Mouse (Mus musculus) lung, postnatal 0 days (tissue): ENCODE results near the gene Magel2. TPM values are rescaled to one million over a fixed set of nuclear protein-coding genes. Genes with fewer than 3 reads are reported as not detected.

ENCODE experiments used
- ATAC-seq: fragments of 200-750 bp; cut with Nextera tagmentation; 2 replicates; pipeline ENCODE4 v1.8.0; 2017; ENCODE audit warnings: moderate library complexity
- DNase-seq: peaks from one replicate; pipeline ENCODE4 v3.0.0-alpha.2; 2016; ENCODE audit warnings: low spot score
- H3K27ac ChIP-seq: fragments of 300-500 bp; sonication (generic); 2 replicates; pipeline ENCODE4 v1.5.1; 2014; ENCODE audit warnings: antibody characterized with exemption, mild to moderate bottlenecking, low read length, mixed read lengths
- H3K27me3 ChIP-seq: fragments of 300-500 bp; sonication (generic); replicated peaks from 2 replicates; pipeline ENCODE4 v1.6.1; 2014; ENCODE audit warnings: low read length, mixed read lengths; ENCODE audit not compliant: insufficient read depth
- H3K36me3 ChIP-seq: fragments of 300-500 bp; sonication (generic); 2 replicates; pipeline ENCODE4 v1.6.1; 2014; ENCODE audit warnings: low read length, mixed read lengths; ENCODE audit not compliant: insufficient read depth
- H3K4me1 ChIP-seq: fragments of 300-500 bp; sonication (generic); 2 replicates; pipeline ENCODE4 v1.6.1; 2014; ENCODE audit warnings: antibody characterized with exemption, low read depth, low read length, mixed read lengths; ENCODE audit not compliant: insufficient read depth
- H3K4me2 ChIP-seq: fragments of 300-500 bp; sonication (generic); replicated peaks from 2 replicates; pipeline ENCODE4 v1.6.1; 2014; ENCODE audit warnings: low read depth, mild to moderate bottlenecking, low read length, moderate library complexity, mixed read lengths
- H3K4me3 ChIP-seq: fragments of 300-500 bp; sonication (generic); 2 replicates; pipeline ENCODE4 v1.5.1; 2014; ENCODE audit warnings: low read depth, low read length
- H3K9ac ChIP-seq: fragments of 300-500 bp; sonication (generic); replicated peaks from 2 replicates; pipeline ENCODE4 v1.6.1; 2014; ENCODE audit warnings: low read depth, mild to moderate bottlenecking
- H3K9me3 ChIP-seq: fragments of 300-500 bp; sonication (generic); 2 replicates; pipeline ENCODE4 v1.6.1; 2016; ENCODE audit warnings: low read length, mixed read lengths
- CTCF ChIP-seq: IDR thresholded peaks from 2 replicates; pipeline ENCODE4 v1.5.1; 2016; ENCODE audit warnings: antibody characterized with exemption, mild to moderate bottlenecking
- EP300 ChIP-seq: IDR thresholded peaks from 2 replicates; pipeline ENCODE4 v1.6.1; 2016; ENCODE audit warnings: antibody characterized with exemption, mild to moderate bottlenecking, control low read depth
- WGBS: fragments of 180-500 bp; shearing (Covaris S2); extraction: QIAGEN DNeasy Blood & Tissue Kit; methylation state at CpG from one replicate; pipeline ENCODE4 v1.1.7; 2014; 5-methylcytosine and 5-hydroxymethylcytosine counted together
- polyA plus RNA-seq: library from polyadenylated mRNA; unstranded; fragments of >200 nt; fragmentation: Nextera tagmentation; extraction: Ambion mirVana; gene quantifications from 2 replicates; pipeline ENCODE4 v1.2.1, GENCODE M21; 2015

Magel2 gene
- 0.30 and 0.33 TPM in 2 replicates for polyA plus RNA-seq

DNA sequence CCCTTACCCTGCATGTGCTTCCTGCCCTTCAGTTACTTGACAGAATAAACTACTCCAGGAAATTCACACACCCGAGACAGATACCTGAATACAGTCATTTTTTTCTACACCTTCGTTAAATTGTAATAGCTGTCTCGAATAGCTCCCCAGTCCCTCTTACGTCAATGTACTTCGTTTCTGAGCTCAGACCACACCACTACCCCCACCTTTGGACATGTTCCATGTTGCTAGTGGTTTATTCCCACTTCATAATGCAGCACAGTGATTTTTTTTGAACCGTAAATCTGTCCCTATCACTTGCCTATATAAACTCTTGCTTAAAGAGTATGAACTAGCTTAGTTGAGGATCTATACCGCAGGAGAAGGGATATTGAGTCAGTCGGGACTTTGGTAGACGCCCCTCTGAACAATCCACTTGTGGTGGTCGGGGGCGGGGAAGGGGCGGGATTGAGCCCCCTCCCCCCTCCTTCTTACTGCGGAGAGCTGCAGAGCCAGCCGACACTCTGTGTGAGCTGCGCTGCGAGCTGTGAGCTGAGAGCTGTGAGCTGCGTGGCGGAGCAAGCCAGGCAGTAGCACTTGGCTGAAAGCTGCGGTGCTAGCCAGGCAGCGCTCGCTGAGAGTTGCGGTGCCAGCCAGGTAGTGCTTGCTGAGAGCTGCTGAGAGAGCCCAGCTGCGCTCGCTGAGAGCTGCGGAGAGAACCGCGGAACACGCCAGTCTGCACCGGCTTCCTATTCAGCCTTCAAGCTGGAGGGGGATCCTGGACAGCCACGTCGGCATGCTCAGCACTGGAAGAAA, at the start of gene Magel2:
Gene Magel2, plus strand, starts transcription at position 501 of the 795 bp plus-strand sequence.
- H3K9me3 ChIP-seq = no peaks in the 10 kb centered on the region
- H3K27ac ChIP-seq = no peak within 1 kb of the TSS
- DNase-seq (peak; percentile 7), ATAC-seq (peak; percentile 50)
- peak within 1 kb of the TSS; percentile 55 for H3K4me2 ChIP-seq
- H3K27me3 ChIP-seq = no peaks in the 10 kb centered on the region
- H3K4me1 ChIP-seq = no peaks in the 10 kb centered on the region
- TF ChIP-seq EP300 (no peak), CTCF (no peak)
- peak within 1 kb of the TSS; percentile 32 for H3K4me3 ChIP-seq
- H3K36me3 ChIP-seq = no peaks in the 10 kb centered on the region
- WGBS = 22% methylated on average over 30 of the region's 31 CpGs
- no peak within 1 kb of the TSS for H3K9ac ChIP-seq

DNA sequence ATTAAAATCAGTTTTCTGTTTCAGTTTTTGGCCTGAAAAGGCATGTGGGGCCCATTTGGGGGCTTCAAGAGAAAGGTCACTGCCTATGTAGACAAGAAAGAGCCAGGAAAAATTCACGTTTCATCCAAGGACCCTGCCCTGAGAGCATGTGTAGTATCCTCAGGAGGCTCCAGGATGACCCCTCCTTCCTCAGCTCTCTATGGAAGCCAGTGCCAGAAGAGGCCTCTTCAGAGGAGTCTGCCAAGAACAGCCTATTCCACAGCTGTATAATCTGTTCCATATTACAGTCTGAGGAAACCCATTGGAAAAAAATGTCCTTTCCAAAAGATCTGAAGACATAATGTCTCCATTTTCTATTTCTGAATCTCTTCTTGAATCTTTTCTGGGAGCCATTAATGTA, 31.4 kb upstream of the Magel2 start:
- no peak overlapping the region for H3K9ac ChIP-seq
- no peak for ATAC-seq
- 13% methylated on average over 1 of the region's 1 CpGs for WGBS

GRCm38 (mm10) chr7:62346269-62346668, 30.5 kb upstream of the Magel2 start, which contains the start of gene Ndn:
Gene Ndn, plus strand, starts transcription at chr7:62346569.
- WGBS = 61% methylated on average over 1 of the region's 1 CpGs
- no peaks in the 10 kb centered on the region for H3K36me3 ChIP-seq
- no peak for ATAC-seq
- H3K27ac ChIP-seq = no peak within 1 kb of the TSS
- DNase-seq = no peak
- no peaks in the 10 kb centered on the region for H3K4me1 ChIP-seq
- no peak within 1 kb of the TSS for H3K4me3 ChIP-seq
- no peak within 1 kb of the TSS for H3K9ac ChIP-seq
- no peak within 1 kb of the TSS for H3K4me2 ChIP-seq
- no peaks in the 10 kb centered on the region for H3K9me3 ChIP-seq
- TF ChIP-seq EP300 (no peak), CTCF (no peak)
- H3K27me3 ChIP-seq = no peaks in the 10 kb centered on the region

More for the DNA sequence above, 31.4 kb upstream of the Magel2 start:
- TF ChIP-seq CTCF (no peak), EP300 (no peak)
- Histone ChIP-seq H3K27me3 (no peaks in the 10 kb centered on the region), H3K4me2 (no peak overlapping the region), H3K4me3 (no peak overlapping the region), H3K36me3 (no peaks in the 10 kb centered on the region), H3K9me3 (no peaks in the 10 kb centered on the region), H3K4me1 (no peaks in the 10 kb centered on the region), H3K27ac (no peak overlapping the region)
- no peak for DNase-seq

DNA sequence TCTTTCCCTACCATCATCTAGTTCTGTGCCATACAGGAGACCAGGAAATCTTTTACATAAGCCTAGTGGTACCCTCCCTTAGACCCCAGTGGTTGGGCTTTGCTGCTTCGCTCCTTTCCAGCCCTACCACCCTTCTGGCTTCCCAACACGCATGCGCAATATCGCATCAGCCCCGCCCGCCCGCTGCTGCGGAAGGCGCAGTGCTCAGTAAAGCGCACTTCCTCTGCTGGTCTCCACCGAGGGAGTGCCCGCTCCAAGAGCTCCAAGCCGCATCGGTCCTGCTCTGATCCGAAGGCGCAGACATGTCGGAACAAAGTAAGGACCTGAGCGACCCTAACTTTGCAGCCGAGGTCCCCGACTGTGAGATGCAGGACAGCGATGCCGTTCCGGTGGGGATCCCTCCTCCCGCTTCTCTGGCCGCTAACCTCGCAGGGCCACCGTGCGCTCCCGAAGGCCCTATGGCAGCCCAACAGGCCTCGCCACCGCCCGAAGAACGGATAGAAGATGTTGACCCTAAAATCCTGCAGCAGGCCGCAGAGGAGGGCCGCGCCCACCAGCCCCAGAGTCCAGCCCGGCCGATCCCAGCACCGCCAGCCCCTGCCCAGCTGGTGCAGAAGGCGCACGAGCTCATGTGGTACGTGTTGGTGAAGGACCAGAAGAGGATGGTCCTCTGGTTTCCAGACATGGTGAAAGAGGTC, 28.6 kb upstream of the Magel2 start:
- Histone ChIP-seq H3K4me2 (peak overlapping the region; percentile 63), H3K27me3 (no peaks in the 10 kb centered on the region), H3K4me3 (peak overlapping the region; percentile 40), H3K27ac (no peak overlapping the region), H3K4me1 (no peaks in the 10 kb centered on the region), H3K36me3 (no peaks in the 10 kb centered on the region), H3K9ac (no peak overlapping the region), H3K9me3 (no peaks in the 10 kb centered on the region)
- DNase-seq (peak; percentile 57), ATAC-seq (peak; percentile 80)
- TF ChIP-seq EP300 = no peak
- TF ChIP-seq CTCF = no peak
- WGBS = 16% methylated on average over 42 of the region's 42 CpGs

- Histone ChIP-seq H3K4me2 (peak overlapping the region; percentile 63), H3K27ac (no peak overlapping the region), H3K9ac (no peak overlapping the region), H3K4me3 (peak overlapping the region; percentile 40), H3K36me3 (no peaks in the 10 kb centered on the region), H3K27me3 (no peaks in the 10 kb centered on the region), H3K9me3 (no peaks in the 10 kb centered on the region), H3K4me1 (no peaks in the 10 kb centered on the region)
- TF ChIP-seq CTCF = no peak
- TF ChIP-seq EP300 = no peak
- ATAC-seq (peak; percentile 16; the same call in 1 of the 2 replicates), DNase-seq (no peak)
- WGBS = 43% methylated on average over 17 of the region's 17 CpGs
These were observed 28.0 kb upstream of the Magel2 start for GRCm38 (mm10) chr7:62348804-62349190.

DNA sequence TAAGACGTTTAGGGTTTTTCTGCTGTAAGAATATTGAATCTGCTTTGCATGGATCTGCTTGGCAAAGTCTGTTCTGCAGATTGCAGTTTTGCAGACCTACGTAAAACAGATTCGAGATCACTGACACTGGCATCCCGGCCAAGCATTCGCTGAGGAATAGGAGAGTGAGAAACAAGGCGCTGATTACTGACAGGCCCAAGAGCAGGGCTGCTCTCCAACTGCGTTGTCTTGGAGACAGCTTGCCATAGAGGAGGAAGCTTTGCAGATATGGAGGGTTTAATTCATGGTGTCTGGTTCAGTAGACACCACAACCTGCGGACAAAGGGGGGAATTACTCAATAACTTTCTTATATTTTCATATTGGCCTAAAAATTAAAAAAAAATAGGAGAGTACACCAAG, 25.5 kb upstream of the Magel2 start:
- ATAC-seq (no peak), DNase-seq (no peak)
- H3K4me1 ChIP-seq = no peaks in the 10 kb centered on the region
- 54% methylated on average over 8 of the region's 8 CpGs for WGBS
- no peak overlapping the region for H3K27ac ChIP-seq
- no peaks in the 10 kb centered on the region for H3K36me3 ChIP-seq
- no peak overlapping the region for H3K4me2 ChIP-seq
- no peak overlapping the region for H3K4me3 ChIP-seq
- no peak for TF ChIP-seq CTCF
- no peak for TF ChIP-seq EP300
- H3K9me3 ChIP-seq = no peaks in the 10 kb centered on the region
- H3K9ac ChIP-seq = no peak overlapping the region
- no peaks in the 10 kb centered on the region for H3K27me3 ChIP-seq
